Mouse (Mus musculus) T-helper 1 cell (primary cell): ENCODE measurements around the gene Mtfr2.

ENCODE experiments used
- in situ Hi-C: fragments of 300-600 bp; cut with MboI, MseI; formaldehyde crosslinking; loops from one replicate; pipeline ENCODE4 v1.15.1; 2025; ENCODE audit warnings: high pct_unique_total_duplicates

Gene Mtfr2

GRCm38 (mm10) chr10:20377621-20378020 is 30.1 kb downstream of the Mtfr2 start:
- in situ Hi-C loops, result no loop called here

GRCm38 (mm10) chr10:20379071-20379735 is 31.6 kb downstream of the Mtfr2 start:
- in situ Hi-C loops, result no loop called here

GRCm38 (mm10) chr10:20380798-20381197 is 33.2 kb downstream of the Mtfr2 start:
- in situ Hi-C loops, result no loop called here

GRCm38 (mm10) chr10:20381352-20381751 is 33.8 kb downstream of the Mtfr2 start:
- in situ Hi-C loops, result no loop called here

GRCm38 (mm10) chr10:20382807-20383419 is 35.3 kb downstream of the Mtfr2 start:
- in situ Hi-C loops, result no loop called here

- in situ Hi-C loops, result no loop called here
These were observed 43.0 kb downstream of the Mtfr2 start for GRCm38 (mm10) chr10:20390568-20390967.

GRCm38 (mm10) chr10:20394815-20395214 is 47.2 kb downstream of the Mtfr2 start:
- in situ Hi-C loops, result no loop called here

GRCm38 (mm10) chr10:20395778-20396177 is 48.2 kb downstream of the Mtfr2 start:
- in situ Hi-C loops, result no loop called here

GRCm38 (mm10) chr10:20398224-20398623 is 50.7 kb downstream of the Mtfr2 start:
- in situ Hi-C loops, result no loop called here

GRCm38 (mm10) chr10:20398641-20399390 is 51.2 kb downstream of the Mtfr2 start:
- in situ Hi-C loops, result no loop called here

- in situ Hi-C loops, result no loop called here
These were observed 52.8 kb downstream of the Mtfr2 start for GRCm38 (mm10) chr10:20400406-20400805.

GRCm38 (mm10) chr10:20402941-20403340 is 55.4 kb downstream of the Mtfr2 start:
- in situ Hi-C loops, result no loop called here

GRCm38 (mm10) chr10:20405471-20405870 is 57.9 kb downstream of the Mtfr2 start:
- in situ Hi-C loops, result no loop called here

- in situ Hi-C loops, result no loop called here
These were observed 60.8 kb downstream of the Mtfr2 start for GRCm38 (mm10) chr10:20408336-20408735.

GRCm38 (mm10) chr10:20409181-20409580 is 61.6 kb downstream of the Mtfr2 start:
- in situ Hi-C loops, result no loop called here
